Mouse (Mus musculus): Measurements from ENCODE around the gene Prkcsh. TPM values are rescaled to one million over a fixed set of nuclear protein-coding genes. Genes with fewer than 3 reads are reported as not detected.

The Prkcsh gene
- polyA plus RNA-seq, 1 experiment from 2014 or later = 93.9 TPM

DNA sequence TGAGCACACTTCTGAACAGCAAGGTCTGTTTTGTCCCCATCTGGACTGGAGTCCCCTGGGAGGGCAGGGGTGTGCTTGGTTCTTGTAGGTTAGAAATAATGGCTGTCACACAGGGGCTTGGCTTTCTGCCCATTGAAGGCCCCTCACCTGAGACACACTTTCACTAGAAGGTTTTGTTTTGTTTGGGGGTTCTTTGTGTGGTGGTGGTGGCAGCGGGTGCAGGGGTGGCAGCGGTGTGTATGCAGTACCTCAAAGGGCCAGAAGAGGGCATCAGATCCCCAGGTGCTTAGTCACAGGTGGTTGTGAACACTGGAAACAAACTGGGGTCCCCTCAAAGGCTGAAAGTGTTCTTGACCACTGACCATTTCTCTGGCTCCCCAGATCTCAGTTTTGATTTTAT is 24.6 kb upstream of the Prkcsh start:
- no peak overlapping the region for H3K9ac ChIP-seq (replicated peaks; ENCODE audit: low read depth, low read length)
- H3K4me1 ChIP-seq (replicated peaks; ENCODE audit: control insufficient read depth, insufficient read depth, low read length) = peaks cover 7% of the 10 kb centered on the region; the same call in 1 of the 2 replicates
- H3K27ac ChIP-seq (ENCODE audit: low read length) = no peak overlapping the region
- no peak overlapping the region for H3K4me3 ChIP-seq (replicated peaks; ENCODE audit: low read length)
- no peaks in the 10 kb centered on the region for H3K9me3 ChIP-seq (ENCODE audit: control insufficient read depth, low read length)
- no peaks in the 10 kb centered on the region for H3K27me3 ChIP-seq (replicated peaks; ENCODE audit: control insufficient read depth, insufficient read depth, low read length)
- H3K4me2 ChIP-seq (ENCODE audit: low read length) = no peak overlapping the region
- no peak for ATAC-seq
- no peaks in the 10 kb centered on the region for H3K36me3 ChIP-seq (ENCODE audit: control insufficient read depth, insufficient read depth)
- WGBS = 26% methylated on average over 2 of the region's 2 CpGs

DNA sequence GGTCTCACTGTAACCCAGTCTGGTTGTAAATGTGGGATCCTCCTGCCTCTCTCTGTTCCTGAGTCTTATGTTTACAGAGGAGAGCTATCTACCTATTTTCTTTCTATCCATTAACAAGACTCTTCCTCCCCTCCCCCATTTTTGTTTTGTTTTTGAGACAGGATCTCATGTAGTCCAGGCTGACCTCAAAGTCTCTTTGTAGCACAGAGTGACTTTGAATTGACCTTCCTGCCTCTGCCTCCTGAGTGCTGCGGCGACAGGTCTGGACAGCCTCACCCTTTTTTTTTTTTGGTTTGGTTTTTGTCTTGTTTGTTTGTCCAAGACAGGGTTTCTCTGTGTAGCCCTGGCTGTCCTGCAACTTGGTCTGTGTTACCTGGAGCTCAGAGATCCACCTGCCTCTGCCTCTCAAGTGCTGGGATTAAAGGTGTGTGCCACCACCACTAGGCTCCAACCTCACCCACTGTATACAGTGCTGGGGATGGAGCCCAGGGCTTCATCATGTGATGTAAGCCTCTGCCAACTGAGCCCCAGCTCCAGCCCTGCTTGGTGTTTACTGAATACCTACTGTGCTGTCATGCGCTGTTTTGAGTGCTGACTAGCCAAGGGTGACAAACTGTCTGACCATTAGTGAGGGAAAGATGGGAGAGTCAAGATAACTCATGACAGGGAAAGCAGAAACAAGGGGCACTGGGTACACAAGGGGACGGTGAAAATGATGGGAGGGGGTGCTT is 24.0 kb upstream of the Prkcsh start:
- H3K9me3 ChIP-seq (ENCODE audit: control insufficient read depth, low read length) = no peaks in the 10 kb centered on the region
- 93% methylated on average over 4 of the region's 4 CpGs for WGBS
- no peaks in the 10 kb centered on the region for H3K27me3 ChIP-seq (replicated peaks; ENCODE audit: control insufficient read depth, insufficient read depth, low read length)
- no peak overlapping the region for H3K4me2 ChIP-seq (ENCODE audit: low read length)
- no peak overlapping the region for H3K4me3 ChIP-seq (replicated peaks; ENCODE audit: low read length)
- H3K36me3 ChIP-seq (ENCODE audit: control insufficient read depth, insufficient read depth) = no peaks in the 10 kb centered on the region
- H3K4me1 ChIP-seq (replicated peaks; ENCODE audit: control insufficient read depth, insufficient read depth, low read length) = peaks cover 7% of the 10 kb centered on the region; the same call in 1 of the 2 replicates
- no peak for ATAC-seq
- H3K27ac ChIP-seq (ENCODE audit: low read length) = no peak overlapping the region
- H3K9ac ChIP-seq (replicated peaks; ENCODE audit: low read depth, low read length) = no peak overlapping the region

DNA sequence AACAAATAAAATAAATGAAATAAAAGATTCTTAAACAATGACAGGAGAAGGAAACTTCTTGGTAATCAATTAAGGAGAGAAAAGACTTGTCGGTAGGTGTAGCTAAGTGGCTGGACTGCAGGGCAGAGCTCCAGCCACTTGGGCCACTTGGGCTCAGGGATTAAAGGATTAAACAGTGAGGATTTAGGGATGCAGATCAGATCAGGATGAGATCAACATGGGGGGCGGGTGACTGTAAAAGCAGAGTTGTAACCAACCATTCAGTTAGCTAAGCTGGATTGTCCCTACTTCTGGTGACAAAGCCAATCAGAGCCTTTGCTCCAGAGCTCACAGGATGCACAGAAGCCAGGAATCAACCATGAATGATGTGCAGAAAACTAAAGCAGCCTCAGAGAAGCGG is 18.7 kb upstream of the Prkcsh start:
- Histone ChIP-seq H3K4me2 (ENCODE audit: low read length) (no peak overlapping the region), H3K36me3 (ENCODE audit: control insufficient read depth, insufficient read depth) (no peaks in the 10 kb centered on the region), H3K9me3 (ENCODE audit: control insufficient read depth, low read length) (no peaks in the 10 kb centered on the region), H3K27ac (ENCODE audit: low read length) (no peak overlapping the region), H3K4me3 (replicated peaks; ENCODE audit: low read length) (no peak overlapping the region), H3K27me3 (replicated peaks; ENCODE audit: control insufficient read depth, insufficient read depth, low read length) (peaks cover 22% of the 10 kb centered on the region), H3K4me1 (replicated peaks; ENCODE audit: control insufficient read depth, insufficient read depth, low read length) (peaks cover 11% of the 10 kb centered on the region), H3K9ac (replicated peaks; ENCODE audit: low read depth, low read length) (no peak overlapping the region)
- 6% methylated on average over 3 of the region's 3 CpGs for WGBS
- ATAC-seq = no peak

DNA sequence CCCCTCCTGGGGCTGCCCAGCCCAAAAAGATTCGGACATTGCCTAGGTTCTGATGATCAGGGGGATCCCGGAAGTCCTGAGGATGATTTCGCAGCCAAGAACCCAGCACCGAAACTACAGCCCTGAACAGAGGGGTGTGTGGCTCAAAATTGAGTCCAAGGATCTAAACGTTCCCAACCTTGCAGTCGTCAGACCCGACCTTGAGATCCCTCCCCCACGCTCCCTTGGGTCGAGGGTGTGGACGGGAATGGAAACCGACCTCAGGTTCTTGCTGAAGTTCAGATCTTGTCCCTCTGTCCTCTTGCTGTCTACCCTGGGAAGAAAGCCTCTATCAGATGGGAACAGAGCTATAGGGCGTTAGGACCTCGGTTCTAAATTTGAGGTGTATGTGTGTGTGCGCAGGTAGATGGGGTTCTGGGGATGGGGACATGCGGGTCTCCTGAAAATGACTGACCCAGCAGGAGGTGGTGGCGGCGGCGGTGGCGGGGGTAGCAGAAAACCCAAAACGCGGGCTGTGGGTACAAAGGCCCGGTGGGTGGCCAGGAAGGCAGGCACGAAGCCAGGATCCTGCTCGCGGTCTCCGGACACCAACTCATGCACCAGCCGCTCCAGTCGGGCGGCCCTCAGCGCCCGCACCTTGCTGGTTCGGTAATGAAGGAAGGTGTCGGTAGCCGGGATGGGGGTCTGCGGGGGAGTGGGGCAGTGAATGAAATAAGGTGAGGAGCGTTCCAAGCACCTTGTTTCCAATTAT is 14.8 kb upstream of the Prkcsh start:
- Histone ChIP-seq H3K9me3 (ENCODE audit: control insufficient read depth, low read length) (no peaks in the 10 kb centered on the region), H3K4me3 (replicated peaks; ENCODE audit: low read length) (no peak overlapping the region), H3K27me3 (replicated peaks; ENCODE audit: control insufficient read depth, insufficient read depth, low read length) (peaks cover 42% of the 10 kb centered on the region), H3K4me2 (ENCODE audit: low read length) (peak overlapping the region; percentile 55), H3K9ac (replicated peaks; ENCODE audit: low read depth, low read length) (no peak overlapping the region), H3K27ac (ENCODE audit: low read length) (no peak overlapping the region), H3K36me3 (ENCODE audit: control insufficient read depth, insufficient read depth) (no peaks in the 10 kb centered on the region), H3K4me1 (replicated peaks; ENCODE audit: control insufficient read depth, insufficient read depth, low read length) (peaks cover 21% of the 10 kb centered on the region)
- 9% methylated on average over 36 of the region's 36 CpGs for WGBS
- ATAC-seq = no peak

DNA sequence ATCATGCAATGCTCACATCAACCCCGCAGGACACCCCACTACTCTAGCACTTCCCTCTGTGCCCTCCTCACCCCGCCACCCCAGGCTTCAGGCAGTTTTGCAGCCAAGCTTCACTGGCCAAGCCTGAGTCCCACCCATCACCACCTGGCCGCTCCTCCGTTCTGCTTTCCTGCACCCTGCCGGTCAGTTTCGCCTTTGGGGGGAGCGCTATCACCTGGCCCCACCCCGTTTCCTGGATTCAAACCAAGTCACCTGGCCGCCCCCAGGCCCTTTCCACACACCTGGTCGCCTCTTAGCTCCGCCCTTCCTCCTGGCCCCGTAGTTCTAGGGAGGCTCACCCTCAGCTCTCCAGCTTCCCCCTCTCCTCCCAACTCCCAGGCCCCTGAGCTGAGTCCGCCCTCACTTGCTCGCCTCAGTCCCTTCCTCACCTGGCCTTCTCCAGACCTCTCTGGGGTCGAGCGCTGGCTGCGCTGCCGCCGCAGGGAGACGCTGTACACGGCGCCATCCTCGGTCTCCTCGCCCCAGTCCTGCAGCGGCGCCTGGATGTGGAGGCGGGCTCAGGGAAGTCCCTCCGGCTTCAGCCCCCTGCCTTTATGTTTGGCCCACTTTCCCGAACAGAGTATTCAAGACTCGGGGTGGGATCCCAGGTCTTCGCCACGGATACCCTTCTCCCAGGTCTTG is 14.0 kb upstream of the Prkcsh start:
- ATAC-seq = peak; percentile 34; the same call in 1 of the 2 replicates
- under 1% methylated on average over 32 of the region's 32 CpGs for WGBS
- H3K4me2 ChIP-seq (ENCODE audit: low read length) = peak overlapping the region; percentile 55
- no peaks in the 10 kb centered on the region for H3K9me3 ChIP-seq (ENCODE audit: control insufficient read depth, low read length)
- peaks cover 42% of the 10 kb centered on the region for H3K27me3 ChIP-seq (replicated peaks; ENCODE audit: control insufficient read depth, insufficient read depth, low read length)
- H3K4me1 ChIP-seq (replicated peaks; ENCODE audit: control insufficient read depth, insufficient read depth, low read length) = peaks cover 21% of the 10 kb centered on the region
- H3K4me3 ChIP-seq (replicated peaks; ENCODE audit: low read length) = peak overlapping the region; percentile 36
- H3K9ac ChIP-seq (replicated peaks; ENCODE audit: low read depth, low read length) = peak overlapping the region; percentile 44
- H3K27ac ChIP-seq (ENCODE audit: low read length) = no peak overlapping the region
- no peaks in the 10 kb centered on the region for H3K36me3 ChIP-seq (ENCODE audit: control insufficient read depth, insufficient read depth)

DNA sequence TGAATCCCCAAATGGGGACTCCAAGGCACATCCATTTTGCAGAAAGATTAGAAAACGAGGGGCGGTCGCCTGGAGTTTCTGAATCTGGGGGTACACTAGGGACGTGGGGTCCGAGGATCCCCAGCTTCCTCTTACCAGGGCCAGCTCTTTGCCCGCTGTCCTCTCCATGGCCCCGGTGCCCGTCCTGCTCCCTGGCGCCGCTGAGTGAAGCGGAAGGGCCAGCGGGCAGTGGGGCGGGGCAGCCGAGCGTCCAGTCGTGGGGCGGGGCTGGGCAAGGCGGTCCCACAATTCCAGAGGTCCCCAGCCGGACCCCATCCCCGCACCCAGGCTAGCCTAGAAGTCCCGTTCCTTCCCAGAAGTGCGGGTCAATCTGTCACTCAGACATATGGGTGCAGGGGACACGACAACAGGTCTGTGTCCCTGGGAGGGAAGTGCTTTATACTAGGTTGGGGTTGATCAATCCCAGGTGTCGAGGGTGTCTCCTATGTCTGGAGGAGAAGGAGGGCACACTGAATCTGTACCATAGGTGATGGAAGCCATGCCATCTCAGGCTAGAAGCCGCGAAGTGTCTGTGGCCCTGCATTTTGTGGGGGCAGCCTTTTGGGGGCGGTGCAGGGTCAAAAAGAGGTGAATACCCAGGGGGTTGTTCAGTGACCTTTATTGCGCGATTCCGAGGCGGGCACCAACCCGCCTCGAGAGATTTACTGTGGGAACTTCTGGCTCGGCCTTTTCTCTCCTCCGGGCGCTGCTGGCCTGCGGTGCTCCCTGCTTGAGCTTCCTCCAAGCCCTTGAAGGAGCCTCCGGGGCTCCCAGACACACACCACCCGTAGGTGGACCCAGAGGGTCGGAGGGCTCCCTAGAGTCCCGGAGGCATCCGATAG is 13.1 kb upstream of the Prkcsh start, which contains the start of gene Rgl3:
Gene Rgl3, minus strand, starts transcription at position 217 of the 881 bp plus-strand sequence.
- Histone ChIP-seq H3K4me3 (replicated peaks; ENCODE audit: low read length) (peak within 1 kb of the TSS; percentile 36), H3K27ac (ENCODE audit: low read length) (no peak within 1 kb of the TSS), H3K4me2 (ENCODE audit: low read length) (peak within 1 kb of the TSS; percentile 55), H3K27me3 (replicated peaks; ENCODE audit: control insufficient read depth, insufficient read depth, low read length) (peaks cover 42% of the 10 kb centered on the region), H3K9ac (replicated peaks; ENCODE audit: low read depth, low read length) (peak within 1 kb of the TSS; percentile 44), H3K9me3 (ENCODE audit: control insufficient read depth, low read length) (no peaks in the 10 kb centered on the region), H3K4me1 (replicated peaks; ENCODE audit: control insufficient read depth, insufficient read depth, low read length) (peaks cover 21% of the 10 kb centered on the region), H3K36me3 (ENCODE audit: control insufficient read depth, insufficient read depth) (no peaks in the 10 kb centered on the region)
- WGBS = under 1% methylated on average over 42 of the region's 42 CpGs
- ATAC-seq = peak; percentile 26; the same call in 1 of the 2 replicates

DNA sequence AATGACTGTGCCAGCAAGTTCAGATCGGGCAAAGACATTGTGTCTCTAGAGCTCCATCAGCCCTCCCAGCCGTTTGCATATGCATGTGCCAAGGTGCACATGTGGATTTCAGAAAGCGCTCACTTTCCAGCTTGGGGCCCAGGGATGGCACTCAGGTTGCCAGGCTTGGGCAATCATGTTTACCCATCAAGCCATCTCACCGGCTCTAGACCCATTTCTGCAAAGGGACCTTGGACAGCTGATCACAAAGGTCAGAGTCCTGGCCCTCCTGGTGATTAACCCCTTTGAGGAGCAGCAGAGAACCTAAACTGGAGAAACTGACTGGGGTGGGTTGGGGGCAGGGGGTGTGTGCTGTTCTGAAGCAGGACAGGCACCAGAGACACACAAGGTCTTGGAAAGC is 10.4 kb upstream of the Prkcsh start:
- Histone ChIP-seq H3K27ac (ENCODE audit: low read length) (no peak overlapping the region), H3K9me3 (ENCODE audit: control insufficient read depth, low read length) (no peaks in the 10 kb centered on the region), H3K36me3 (ENCODE audit: control insufficient read depth, insufficient read depth) (no peaks in the 10 kb centered on the region), H3K4me2 (ENCODE audit: low read length) (no peak overlapping the region), H3K9ac (replicated peaks; ENCODE audit: low read depth, low read length) (no peak overlapping the region), H3K4me3 (replicated peaks; ENCODE audit: low read length) (no peak overlapping the region), H3K27me3 (replicated peaks; ENCODE audit: control insufficient read depth, insufficient read depth, low read length) (peaks cover 33% of the 10 kb centered on the region), H3K4me1 (replicated peaks; ENCODE audit: control insufficient read depth, insufficient read depth, low read length) (peaks cover 21% of the 10 kb centered on the region)
- ATAC-seq = no peak
- WGBS = 80% methylated on average over 4 of the region's 4 CpGs

DNA sequence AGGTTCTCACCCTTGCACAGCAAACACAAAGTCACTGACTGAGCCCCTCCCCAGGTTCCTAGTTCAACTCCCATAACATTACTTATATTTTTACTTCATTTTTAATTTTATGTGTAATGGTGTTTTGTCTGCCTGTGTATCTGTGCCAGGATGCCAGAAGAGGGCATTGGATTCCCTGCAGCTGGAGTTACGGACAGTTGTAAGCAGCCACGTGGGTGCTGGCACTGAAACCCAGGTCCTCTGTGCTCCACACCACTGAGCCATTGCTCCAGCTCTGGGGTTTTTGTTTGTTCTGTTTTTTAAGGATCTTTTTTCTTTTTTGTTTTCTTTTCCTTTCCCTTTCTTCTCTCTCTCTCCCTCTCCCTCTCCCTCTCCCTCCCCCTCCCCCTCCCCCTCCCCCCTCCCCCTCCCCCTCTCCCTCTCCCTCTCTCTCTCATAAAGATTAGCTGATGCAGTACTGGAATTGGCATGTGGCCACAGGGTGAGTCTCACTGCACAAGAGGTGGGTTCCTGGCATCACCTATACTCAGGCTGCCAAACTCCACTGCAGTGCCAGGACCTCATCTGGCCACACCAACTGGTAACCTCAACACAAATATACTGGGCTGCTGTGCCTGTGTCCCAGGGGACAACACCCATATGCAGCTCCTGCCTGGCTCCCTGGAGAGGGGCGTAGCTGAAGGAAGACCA is 6.3 kb upstream of the Prkcsh start:
- H3K27me3 ChIP-seq (replicated peaks; ENCODE audit: control insufficient read depth, insufficient read depth, low read length) = peaks cover 1% of the 10 kb centered on the region
- no peaks in the 10 kb centered on the region for H3K36me3 ChIP-seq (ENCODE audit: control insufficient read depth, insufficient read depth)
- no peaks in the 10 kb centered on the region for H3K4me1 ChIP-seq (replicated peaks; ENCODE audit: control insufficient read depth, insufficient read depth, low read length)
- no peak overlapping the region for H3K27ac ChIP-seq (ENCODE audit: low read length)
- no peak overlapping the region for H3K9ac ChIP-seq (replicated peaks; ENCODE audit: low read depth, low read length)
- ATAC-seq = no peak
- WGBS = 94% methylated on average over 3 of the region's 3 CpGs
- no peak overlapping the region for H3K4me2 ChIP-seq (ENCODE audit: low read length)
- H3K9me3 ChIP-seq (ENCODE audit: control insufficient read depth, low read length) = no peaks in the 10 kb centered on the region
- H3K4me3 ChIP-seq (replicated peaks; ENCODE audit: low read length) = no peak overlapping the region
